Mouse (Mus musculus) megakaryocyte, embryonic 14.5 days (primary cell): ENCODE measurements around the gene Epor.

ENCODE experiments used
- FLI1 ChIP-seq: IDR thresholded peaks from 2 replicates; pipeline ENCODE4 v1.6.1; 2012; ENCODE audit warnings: low read length, inconsistent platforms, mixed read lengths
- GATA1 ChIP-seq: IDR thresholded peaks from 3 replicates; pipeline ENCODE4 v1.6.1; 2012; ENCODE audit warnings: mixed read lengths, low read length, inconsistent platforms, borderline replicate concordance

- TF ChIP-seq GATA1, result no peak
- TF ChIP-seq FLI1, result no peak
Measured at GRCm38 (mm10) chr9:21925506-21925905, 37.8 kb downstream of the Epor start.
